Mouse (Mus musculus) heart, embryonic 14.5 days (tissue): Measurements from ENCODE around the gene Zfp78. TPM values are rescaled to one million over a fixed set of nuclear protein-coding genes. Genes with fewer than 3 reads are reported as not detected.
"Not testable (repeated sequence)": the region's sequence is repeated elsewhere in the genome, so short reads cannot be mapped to it uniquely, and the experiment has no call there.

Experiments
- ATAC-seq: fragments of 200-750 bp; cut with Nextera tagmentation; 2 replicates; pipeline ENCODE4 v1.8.0; 2017; ENCODE audit warnings: low read depth, moderate TSS enrichment; ENCODE audit not compliant: insufficient number of reproducible peaks, insufficient read depth, low FRiP score
- H3K27ac ChIP-seq, 2 experiments: fragments of 200-500 bp in 1 of 2; fragments of 300-500 bp in 1 of 2; sonication (generic) in 1 of 2; replicated peaks in 1 of 2; 2 replicates each; pipeline ENCODE4 v1.5.1; 2012 to 2014; ENCODE audit warnings: low read depth in 2 of 2, low read length in 2 of 2, control low read depth in 1 of 2, mild to moderate bottlenecking in 1 of 2, mixed read lengths in 1 of 2; ENCODE audit not compliant: control insufficient read depth in 1 of 2, insufficient read depth in 1 of 2
- H3K27me3 ChIP-seq: fragments of 300-500 bp; sonication (generic); 2 replicates; pipeline ENCODE4 v1.6.1; 2014; ENCODE audit warnings: mild to moderate bottlenecking, low read length, control low read depth; ENCODE audit not compliant: control insufficient read depth, insufficient read depth
- H3K36me3 ChIP-seq: fragments of 300-500 bp; sonication (generic); 2 replicates; pipeline ENCODE4 v1.6.1; 2014; ENCODE audit warnings: mild to moderate bottlenecking, control low read depth, low read length, mixed read lengths; ENCODE audit not compliant: control insufficient read depth, insufficient read depth
- H3K4me1 ChIP-seq, 2 experiments: fragments of 200-500 bp in 1 of 2; fragments of 300-500 bp in 1 of 2; sonication (generic) in 1 of 2; 2 replicates each; pipeline ENCODE4 v1.6.1; 2012 to 2014; ENCODE audit warnings: low read length in 2 of 2, control low read depth in 1 of 2, mixed read lengths in 1 of 2; ENCODE audit not compliant: control insufficient read depth in 2 of 2, insufficient read depth in 2 of 2
- H3K4me2 ChIP-seq: fragments of 300-500 bp; sonication (generic); 2 replicates; pipeline ENCODE4 v1.6.1; 2014; ENCODE audit warnings: mild to moderate bottlenecking, low read length
- H3K4me3 ChIP-seq, 2 experiments: fragments of 200-500 bp in 1 of 2; fragments of 300-500 bp in 1 of 2; sonication (generic) in 1 of 2; 2 replicates each; pipeline ENCODE4 v1.5.1; 2012 to 2014; ENCODE audit warnings: low read length in 2 of 2, mild to moderate bottlenecking in 2 of 2, control low read depth in 1 of 2, low read depth in 1 of 2, moderate library complexity in 1 of 2; ENCODE audit not compliant: control insufficient read depth in 1 of 2, insufficient read depth in 1 of 2
- H3K9ac ChIP-seq: fragments of 300-500 bp; sonication (generic); 2 replicates; pipeline ENCODE4 v1.6.1; 2014; ENCODE audit warnings: mild to moderate bottlenecking, low read length
- H3K9me3 ChIP-seq: fragments of 300-500 bp; sonication (generic); 2 replicates; pipeline ENCODE4 v1.6.1; 2016; ENCODE audit warnings: low read length, control low read depth; ENCODE audit not compliant: control insufficient read depth
- WGBS: fragments of 180-500 bp; shearing (Covaris S2); extraction: QIAGEN DNeasy Blood & Tissue Kit; methylation state at CpG from one replicate; pipeline ENCODE4 v1.1.7; 2014; 5-methylcytosine and 5-hydroxymethylcytosine counted together
- polyA plus RNA-seq: library from polyadenylated mRNA; unstranded; fragments of >200 nt; fragmentation: Nextera tagmentation; extraction: Ambion mirVana; gene quantifications from 2 replicates; pipeline ENCODE4 v1.2.1, GENCODE M21; 2014

Gene Zfp78
- polyA plus RNA-seq, 1 experiment from 2014 or later = 1.8 TPM

- H3K4me3 ChIP-seq = no peak overlapping the region
- no peaks in the 10 kb centered on the region for H3K27me3 ChIP-seq
- H3K9me3 ChIP-seq = no peaks in the 10 kb centered on the region
- no peak for ATAC-seq
- 0 out of 2 replicates have a peak, but pooled peaks cover 4% of the 10 kb centered on the region for H3K36me3 ChIP-seq
- no peak overlapping the region for H3K9ac ChIP-seq
- 52% methylated on average over 10 of the region's 10 CpGs for WGBS
- peaks cover 0 to 5% of the 10 kb centered on the region in 2 experiments; a peak in 3 of 4 replicates for H3K4me1 ChIP-seq
- no peak overlapping the region for H3K4me2 ChIP-seq
- no peak overlapping the region for H3K27ac ChIP-seq
Measured at GRCm38 (mm10) chr7:6358937-6359590, 4.0 kb upstream of the Zfp78 start.

GRCm38 (mm10) chr7:6360477-6361060 lies 2.5 kb upstream of the Zfp78 start:
- Histone ChIP-seq H3K4me1 (peaks cover 0 to 6% of the 10 kb centered on the region in 2 experiments; a peak in 3 of 4 replicates), H3K36me3 (no peaks in the 10 kb centered on the region), H3K27me3 (no peaks in the 10 kb centered on the region), H3K27ac (no peak overlapping the region), H3K4me3 (no peak overlapping the region), H3K4me2 (no peak overlapping the region), H3K9ac (no peak overlapping the region), H3K9me3 (no peaks in the 10 kb centered on the region)
- 10% methylated on average over 7 of the region's 9 CpGs for WGBS
- ATAC-seq = no peak

- Histone ChIP-seq H3K4me1 (peaks cover 0 to 6% of the 10 kb centered on the region in 2 experiments; a peak in 3 of 4 replicates), H3K4me2 (peak overlapping the region; percentile 80), H3K9ac (peak overlapping the region; percentile 71), H3K27me3 (no peaks in the 10 kb centered on the region), H3K27ac (peak overlapping the region; percentile 74 to 85; a peak in 3 of 4 replicates), H3K36me3 (no peaks in the 10 kb centered on the region), H3K9me3 (no peaks in the 10 kb centered on the region), H3K4me3 (peak overlapping the region; percentile 51 to 78)
- no peak for ATAC-seq
- WGBS = 29% methylated on average over 7 of the region's 7 CpGs
Measured at GRCm38 (mm10) chr7:6361756-6362155, 1.3 kb upstream of the Zfp78 start.

DNA sequence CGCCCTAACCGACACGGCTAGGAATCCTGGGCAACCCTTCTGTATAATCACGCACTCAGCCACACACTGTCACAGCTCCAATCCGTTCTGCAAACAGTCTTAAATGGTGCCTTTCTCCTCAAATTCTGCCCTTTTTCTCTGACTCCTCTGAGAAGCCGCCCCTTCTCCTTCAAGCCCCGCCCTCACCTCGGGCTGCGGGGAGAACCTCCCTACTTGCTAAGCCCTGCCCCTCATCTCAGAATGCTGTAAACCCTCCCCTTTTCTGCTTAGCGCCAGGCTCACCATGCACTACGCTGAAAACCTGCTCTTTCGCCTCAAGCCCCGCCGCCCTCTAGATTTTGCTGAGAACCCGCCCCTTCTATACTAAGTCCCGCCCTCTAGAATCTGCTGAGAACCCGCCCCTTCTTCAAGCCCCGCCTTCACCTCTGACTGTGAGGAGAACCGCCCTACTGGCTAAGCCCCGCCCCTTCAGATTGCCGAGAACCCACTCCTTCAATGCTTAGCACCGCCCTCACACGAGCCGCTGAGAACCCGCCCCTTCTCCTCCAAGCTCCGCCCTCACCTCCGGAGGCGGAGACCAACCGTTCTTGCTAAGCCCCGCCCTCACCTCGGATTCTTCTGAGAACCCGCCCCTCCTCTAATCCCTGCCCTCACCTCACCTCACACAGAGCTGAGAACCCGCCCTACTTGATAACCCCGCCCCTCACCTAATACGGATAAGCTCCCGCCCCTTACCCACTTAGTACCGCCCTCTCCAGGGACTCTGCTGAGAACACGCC lies 623 bp upstream of the Zfp78 start:
- peak overlapping the region; percentile 80 for H3K4me2 ChIP-seq
- peak overlapping the region; percentile 51 to 78 for H3K4me3 ChIP-seq
- peak; percentile 96 for ATAC-seq
- H3K4me1 ChIP-seq = peaks cover 0 to 6% of the 10 kb centered on the region in 2 experiments; a peak in 3 of 4 replicates
- no peaks in the 10 kb centered on the region for H3K27me3 ChIP-seq
- peak overlapping the region; percentile 74 to 85 for H3K27ac ChIP-seq
- 0% methylated on average over 38 of the region's 38 CpGs for WGBS
- no peaks in the 10 kb centered on the region for H3K9me3 ChIP-seq
- H3K36me3 ChIP-seq = no peaks in the 10 kb centered on the region
- peak overlapping the region; percentile 71 for H3K9ac ChIP-seq

GRCm38 (mm10) chr7:6364761-6365160 lies 1.7 kb downstream of the Zfp78 start:
- Histone ChIP-seq H3K4me1 (peaks cover 0 to 6% of the 10 kb centered on the region in 2 experiments; a peak in 3 of 4 replicates), H3K4me2 (no peak overlapping the region), H3K9ac (no peak overlapping the region), H3K36me3 (no peaks in the 10 kb centered on the region), H3K9me3 (no peaks in the 10 kb centered on the region), H3K27me3 (no peaks in the 10 kb centered on the region), H3K4me3 (no peak overlapping the region), H3K27ac (no peak overlapping the region)
- ATAC-seq = no peak
- 72% methylated on average over 1 of the region's 1 CpGs for WGBS

DNA sequence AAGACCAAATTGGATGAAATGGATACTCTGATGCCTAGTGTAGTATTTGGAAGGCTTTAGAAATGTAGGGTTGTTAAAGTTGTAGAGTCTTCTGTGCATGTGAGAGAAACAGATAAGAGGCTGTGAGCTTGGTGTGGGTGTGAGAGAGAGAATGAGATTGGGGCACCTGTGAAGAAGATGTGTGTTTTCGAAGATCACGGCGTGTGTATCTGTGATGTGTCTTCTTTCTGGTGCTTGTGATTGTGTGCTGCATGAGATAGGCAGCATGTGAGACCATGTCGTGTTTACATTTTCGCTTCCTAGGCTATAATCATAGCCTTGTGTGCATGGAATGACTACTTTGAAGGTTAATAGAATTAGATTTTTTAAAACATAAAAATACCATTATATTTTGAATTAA lies 4.1 kb downstream of the Zfp78 start:
- H3K9me3 ChIP-seq = no peaks in the 10 kb centered on the region
- no peaks in the 10 kb centered on the region for H3K27me3 ChIP-seq
- WGBS = 86% methylated on average over 5 of the region's 5 CpGs
- H3K9ac ChIP-seq = no peak overlapping the region
- H3K4me2 ChIP-seq = no peak overlapping the region
- H3K27ac ChIP-seq = no peak overlapping the region
- H3K36me3 ChIP-seq = no peaks in the 10 kb centered on the region
- no peak overlapping the region for H3K4me3 ChIP-seq
- H3K4me1 ChIP-seq = peaks cover 0 to 6% of the 10 kb centered on the region in 2 experiments; a peak in 3 of 4 replicates
- ATAC-seq = no peak

GRCm38 (mm10) chr7:6368146-6368545 lies 5.1 kb downstream of the Zfp78 start:
- 83% methylated on average over 5 of the region's 5 CpGs for WGBS

More at GRCm38 (mm10) chr7:6368146-6368545, 5.1 kb downstream of the Zfp78 start:
- H3K27me3 ChIP-seq, H3K36me3 ChIP-seq, H3K9ac ChIP-seq, ATAC-seq, H3K9me3 ChIP-seq, H3K4me2 ChIP-seq, H3K27ac ChIP-seq, H3K4me1 ChIP-seq, H3K4me3 ChIP-seq: not testable (repeated sequence)
